8 mouse cellular contexts compared by ENCODE assay signal in genomic region chr8:125285966-125286681, GRCm38 (mm10).
DNase-seq lines count a peak whose midpoint lies in the region; ATAC-seq and TF ChIP-seq lines count a peak whose summit lies in the region.

No protein-coding gene starts in this region.

- no peak for ATAC-seq in intestine, embryonic 15.5 days
- no peak for ATAC-seq in intestine, embryonic 16.5 days

- 0 out of 2 replicates have a peak overlapping the region, but pooled peaks have one; percentile 11 for H3K4me2 ChIP-seq in intestine, embryonic 15.5 days (replicated peaks)
- H3K4me2 ChIP-seq in intestine, embryonic 16.5 days (ENCODE audit: low read depth, low read length) = no peak overlapping the region

- H3K9me3 ChIP-seq in intestine, embryonic 15.5 days = no peaks in the 10 kb centered on the region
- H3K9me3 ChIP-seq in intestine, embryonic 16.5 days (ENCODE audit: control insufficient read depth, low read length) = no peaks in the 10 kb centered on the region

- no peak overlapping the region for H3K4me3 ChIP-seq in intestine, embryonic 15.5 days (replicated peaks)
- no peak overlapping the region for H3K4me3 ChIP-seq in intestine, embryonic 16.5 days (ENCODE audit: low read length)
- H3K4me3 ChIP-seq in olfactory bulb, adult 2 months (ENCODE audit: insufficient read depth, low read depth, low read length) = no peak overlapping the region

- no peak for TF ChIP-seq POLR2A in olfactory bulb, adult 2 months (IDR thresholded peaks at IDR 0.05; ENCODE audit: insufficient read depth, low read depth, low read length)

- DNase-seq in adrenal gland, postnatal 10 days = peak; percentile 71
- DNase-seq in heart, adult 11 months = peak; percentile 99
- peak; percentile 44 for DNase-seq in kidney, postnatal 14 days
- DNase-seq in thymus, postnatal 4 days = no peak
- DNase-seq in embryo, embryonic 10.5 days (ENCODE audit: low spot score) = no peak

- peaks cover 28% of the 10 kb centered on the region for H3K4me1 ChIP-seq in intestine, embryonic 15.5 days (replicated peaks)
- H3K4me1 ChIP-seq in intestine, embryonic 16.5 days (ENCODE audit: control insufficient read depth, insufficient read depth, low read length) = peaks cover 22% of the 10 kb centered on the region
- H3K4me1 ChIP-seq in olfactory bulb, adult 2 months (ENCODE audit: control insufficient read depth, insufficient read depth, low read length) = peaks cover 22% of the 10 kb centered on the region

- H3K36me3 ChIP-seq in intestine, embryonic 15.5 days = no peaks in the 10 kb centered on the region
- H3K36me3 ChIP-seq in intestine, embryonic 16.5 days (ENCODE audit: control insufficient read depth, insufficient read depth, low read length) = no peaks in the 10 kb centered on the region

- H3K9ac ChIP-seq in intestine, embryonic 15.5 days = no peak overlapping the region
- no peak overlapping the region for H3K9ac ChIP-seq in intestine, embryonic 16.5 days (ENCODE audit: low read depth, low read length)

- no peaks in the 10 kb centered on the region for H3K27me3 ChIP-seq in intestine, embryonic 15.5 days (replicated peaks)
- no peaks in the 10 kb centered on the region for H3K27me3 ChIP-seq in intestine, embryonic 16.5 days (replicated peaks; ENCODE audit: control insufficient read depth, insufficient read depth, low read length)

- TF ChIP-seq CTCF in olfactory bulb, adult 2 months (IDR thresholded peaks at IDR 0.05; ENCODE audit: insufficient read depth, low read depth, low read length) = no peak

- WGBS in intestine, embryonic 15.5 days = 68% methylated on average over 12 of the region's 12 CpGs
- whole genome bisulfite sequencing in intestine, embryonic 16.5 days = 72% methylated on average over 12 of the region's 12 CpGs
- WGBS in olfactory bulb, adult 2 months = 76% methylated on average over 12 of the region's 12 CpGs

- no peak overlapping the region for H3K27ac ChIP-seq in intestine, embryonic 15.5 days
- H3K27ac ChIP-seq in intestine, embryonic 16.5 days (ENCODE audit: low read length) = no peak overlapping the region
- H3K27ac ChIP-seq in olfactory bulb, adult 2 months (ENCODE audit: insufficient read depth, low read depth, low read length) = peak overlapping the region; percentile 29; the same call in 1 of the 2 replicates

Comparison
In these comparisons a context has a peak if more than half of its experiments do, and no peak if none do; other contexts are left out.
1. DNase-seq: peak in adrenal gland, postnatal 10 days (single experiment), heart, adult 11 months (single experiment) and kidney, postnatal 14 days (single experiment); none in thymus, postnatal 4 days (single experiment) and embryo, embryonic 10.5 days (single experiment).